Mouse (Mus musculus): ENCODE data around the gene Duox1.
"Not testable (repeated sequence)": the region's sequence is repeated elsewhere in the genome, so short reads cannot be mapped to it uniquely, and the experiment has no call there.

The Duox1 gene

DNA sequence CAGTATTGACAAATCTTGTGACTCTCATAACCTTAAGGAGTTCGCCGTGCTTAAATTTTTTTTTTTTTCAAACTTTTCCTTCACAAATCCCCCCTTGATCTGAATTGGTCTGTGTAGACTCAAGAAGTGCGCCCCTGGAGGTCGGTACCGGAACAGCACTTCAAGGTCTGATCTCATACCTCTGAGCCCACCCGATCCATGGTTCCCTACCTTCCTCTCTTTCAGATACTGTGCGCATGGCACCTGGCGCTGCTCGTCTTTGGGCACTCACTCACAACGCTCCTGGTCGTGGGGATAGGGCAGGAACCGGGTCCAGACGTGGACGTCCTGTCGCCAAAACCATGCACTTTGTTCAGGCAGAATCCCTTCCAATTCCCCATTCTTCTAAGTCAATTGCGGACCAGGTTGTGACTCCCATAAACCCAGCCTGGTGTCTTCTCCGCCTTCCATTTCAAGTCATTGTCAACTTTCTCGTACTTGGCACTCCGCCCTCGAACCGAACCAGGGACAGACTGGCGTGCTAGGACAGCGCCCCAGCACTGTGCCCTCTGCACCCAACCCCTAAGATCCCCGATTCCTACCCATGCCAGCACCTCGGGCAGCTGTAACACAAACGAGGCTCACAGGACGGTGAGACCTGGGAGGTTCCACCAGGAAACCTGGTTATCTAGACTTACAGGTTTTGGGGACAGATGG is 2.6 kb upstream of the Duox1 start:
- DNase-seq = peak; percentile 69 to 74

DNA sequence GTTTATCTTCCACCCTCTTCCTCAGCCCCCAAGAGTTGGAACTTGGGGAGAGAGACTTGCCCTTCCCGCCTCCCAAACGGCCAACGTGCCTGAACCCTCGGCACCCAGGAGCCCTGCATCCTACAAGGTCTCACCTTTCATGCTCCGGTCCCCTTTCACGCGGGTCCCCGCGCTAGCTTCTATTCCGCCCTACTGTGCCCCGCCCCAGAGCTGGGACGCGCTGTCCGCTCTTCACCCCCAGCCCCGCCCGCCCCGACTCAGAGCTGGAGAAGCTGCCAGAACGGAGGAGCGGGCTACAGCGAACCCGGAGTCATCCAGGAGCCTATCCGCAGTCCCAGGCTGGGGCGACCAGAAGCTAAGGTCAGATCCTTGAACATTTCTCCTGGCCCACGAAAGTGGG is 1.9 kb upstream of the Duox1 start, which contains the start of gene Duoxa1:
Gene Duoxa1 (minus strand): TSS at position 195 of the 400 bp plus-strand sequence.
- no peak for DNase-seq

GRCm38 (mm10) chr2:122317384-122317783 is 1.9 kb downstream of the Duox1 start:
- no peak for DNase-seq

- DNase-seq = no peak
Observed at GRCm38 (mm10) chr2:122323960-122324359, 8.5 kb downstream of the Duox1 start.

DNA sequence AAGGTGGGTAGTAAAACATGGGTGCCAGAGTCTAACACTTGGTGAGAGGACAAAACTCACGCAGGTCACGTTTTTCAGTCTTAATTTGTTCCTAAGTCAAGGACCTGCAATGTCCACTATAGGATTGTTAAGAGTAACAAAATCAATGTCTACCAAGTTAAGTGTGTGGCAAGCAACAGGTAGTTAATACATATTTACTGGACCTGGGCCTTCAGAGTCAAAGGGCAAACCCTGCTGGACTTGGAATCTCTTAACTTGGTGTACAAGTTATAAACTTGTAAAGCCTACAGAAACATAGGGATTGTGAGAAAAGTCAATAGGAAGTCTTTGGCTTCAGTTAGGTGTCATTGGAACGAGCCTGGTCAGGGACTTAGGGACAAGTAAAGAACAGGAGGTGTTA is 9.1 kb downstream of the Duox1 start:
- DNase-seq = no peak

- DNase-seq = no peak
Observed at GRCm38 (mm10) chr2:122325361-122325760, 9.9 kb downstream of the Duox1 start.

- DNase-seq = no peak
Observed at GRCm38 (mm10) chr2:122327986-122328385, 12.5 kb downstream of the Duox1 start.

DNA sequence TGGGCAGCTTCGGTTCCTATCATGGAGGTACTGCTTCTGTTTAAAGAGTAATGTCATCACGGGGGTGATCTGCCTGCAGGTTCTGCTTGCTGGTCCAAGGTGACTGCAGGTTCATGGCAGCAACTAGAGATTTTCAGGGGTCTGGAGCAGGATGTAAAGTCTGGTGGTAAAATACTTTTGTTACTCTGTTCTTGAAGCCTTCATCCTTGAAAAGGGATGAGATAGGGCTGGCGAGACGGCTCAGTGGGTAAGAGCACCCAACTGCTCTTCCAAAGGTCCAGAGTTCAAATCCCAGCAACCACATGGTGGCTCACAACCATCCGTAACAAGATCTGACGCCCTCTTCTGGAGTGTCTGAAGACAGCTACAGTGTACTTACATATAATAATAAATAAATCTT is 14.8 kb downstream of the Duox1 start:
- not testable (repeated sequence) for DNase-seq

- no peak for DNase-seq
Observed at GRCm38 (mm10) chr2:122332222-122332621, 16.8 kb downstream of the Duox1 start.

DNA sequence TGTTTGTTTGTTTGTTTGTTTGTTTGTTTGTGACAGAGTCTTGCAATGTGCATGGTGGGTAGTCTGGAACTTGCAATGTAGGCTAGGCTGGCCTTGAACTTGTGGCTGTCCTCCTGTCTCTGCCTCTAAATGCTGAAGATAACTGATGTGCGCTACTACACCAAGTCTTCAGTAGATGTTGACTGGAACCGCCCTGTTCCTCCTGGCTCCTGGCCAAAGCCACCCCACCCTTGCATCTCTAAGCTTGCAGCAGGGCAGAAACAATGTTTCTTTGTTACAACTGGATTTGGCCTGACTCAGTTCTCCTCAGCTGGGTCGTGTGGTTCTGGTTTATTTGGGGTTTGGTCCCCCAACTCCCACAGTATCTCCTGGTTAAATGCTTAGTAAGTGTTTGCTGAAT is 18.7 kb downstream of the Duox1 start:
- DNase-seq = no peak

- DNase-seq = no peak
Observed at GRCm38 (mm10) chr2:122337291-122337690, 21.8 kb downstream of the Duox1 start.

- DNase-seq = peak; percentile 27 to 29
Observed at GRCm38 (mm10) chr2:122345106-122345893, 29.8 kb downstream of the Duox1 start.

GRCm38 (mm10) chr2:122346164-122346563 is 30.7 kb downstream of the Duox1 start:
- peak; percentile 17 to 31 for DNase-seq

DNA sequence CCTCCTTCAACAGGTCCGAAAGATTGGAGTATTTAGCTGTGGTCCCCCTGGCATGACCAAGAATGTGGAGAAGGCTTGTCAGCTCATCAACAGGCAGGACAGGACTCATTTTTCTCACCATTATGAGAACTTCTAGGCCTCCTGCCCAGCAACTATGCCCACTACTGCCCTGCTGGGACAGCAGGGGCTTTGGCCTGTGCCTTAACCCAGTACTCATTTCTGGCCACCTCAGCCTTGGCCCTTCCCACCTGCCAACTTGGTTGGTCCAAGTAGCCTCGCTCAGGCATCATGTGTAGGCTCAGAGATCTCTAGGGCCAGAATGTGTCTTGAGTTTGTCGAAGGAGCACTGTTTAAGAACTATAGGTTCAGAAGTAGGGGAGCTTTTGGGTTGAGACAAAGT is 31.8 kb downstream of the Duox1 start:
- peak in 1 of 2 experiments; percentile 23 for DNase-seq

DNA sequence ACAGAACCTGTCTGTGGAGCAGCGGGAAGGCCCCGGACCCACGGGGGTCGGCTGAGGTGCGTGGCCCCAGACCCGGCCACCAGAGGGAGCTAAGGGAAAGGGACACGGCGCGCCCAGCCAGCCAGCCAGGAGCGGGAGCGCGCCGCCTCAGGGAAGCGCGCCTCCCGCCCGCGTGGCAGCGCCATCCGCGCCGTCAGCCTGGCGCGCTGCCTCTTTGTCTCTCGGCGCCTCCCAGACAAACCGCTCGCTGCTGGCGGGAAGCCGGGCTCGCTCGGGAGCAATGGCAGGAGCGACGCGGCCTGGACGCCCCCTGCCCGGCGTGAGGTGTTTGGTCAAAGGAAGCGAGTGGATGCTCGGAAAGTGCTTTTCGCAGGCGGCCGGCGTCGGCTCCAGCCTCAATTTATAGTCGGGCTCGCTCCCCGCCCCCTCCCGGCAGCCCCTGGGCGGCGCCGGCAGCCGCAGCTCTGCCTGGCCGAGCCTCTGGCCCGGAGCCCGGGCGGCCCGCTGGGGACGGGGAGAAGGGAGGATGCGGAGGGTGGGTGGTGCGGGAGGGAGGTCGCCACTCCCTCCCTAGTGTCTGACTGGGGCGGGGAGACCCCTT is 33.2 kb downstream of the Duox1 start:
- DNase-seq = peak; percentile 91

DNA sequence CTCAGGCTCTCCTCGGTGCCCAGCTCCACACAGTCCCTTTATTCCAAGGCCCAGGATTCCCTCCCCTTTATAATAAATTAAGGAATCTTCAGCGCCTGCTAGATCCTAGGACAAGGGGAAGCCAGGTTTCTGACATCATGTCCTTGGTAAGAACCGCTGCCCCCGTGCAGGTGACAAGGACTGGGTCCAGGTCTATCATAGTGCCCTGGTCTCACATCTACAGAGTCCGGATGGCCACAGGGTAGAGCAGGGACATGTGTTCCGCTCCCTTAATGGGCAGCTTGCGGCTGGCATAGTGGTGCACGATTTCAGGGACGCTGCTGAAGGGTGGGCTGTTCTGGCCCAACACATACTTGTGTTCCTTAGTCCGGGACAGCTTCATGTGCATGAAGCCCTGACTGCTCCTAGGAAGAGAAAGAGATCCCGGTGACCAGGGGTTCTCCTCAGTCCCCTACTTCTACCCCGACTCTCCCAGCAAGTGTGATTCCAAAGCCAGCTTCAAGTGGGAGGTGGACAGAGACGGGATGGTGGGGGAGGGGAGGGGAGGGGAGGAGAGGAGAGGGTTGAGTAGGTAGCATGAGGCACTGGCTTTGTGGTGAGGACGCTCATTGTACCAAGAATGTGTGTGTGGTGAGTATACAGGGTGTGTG is 33.8 kb downstream of the Duox1 start:
- DNase-seq = peak; percentile 47 to 59

DNA sequence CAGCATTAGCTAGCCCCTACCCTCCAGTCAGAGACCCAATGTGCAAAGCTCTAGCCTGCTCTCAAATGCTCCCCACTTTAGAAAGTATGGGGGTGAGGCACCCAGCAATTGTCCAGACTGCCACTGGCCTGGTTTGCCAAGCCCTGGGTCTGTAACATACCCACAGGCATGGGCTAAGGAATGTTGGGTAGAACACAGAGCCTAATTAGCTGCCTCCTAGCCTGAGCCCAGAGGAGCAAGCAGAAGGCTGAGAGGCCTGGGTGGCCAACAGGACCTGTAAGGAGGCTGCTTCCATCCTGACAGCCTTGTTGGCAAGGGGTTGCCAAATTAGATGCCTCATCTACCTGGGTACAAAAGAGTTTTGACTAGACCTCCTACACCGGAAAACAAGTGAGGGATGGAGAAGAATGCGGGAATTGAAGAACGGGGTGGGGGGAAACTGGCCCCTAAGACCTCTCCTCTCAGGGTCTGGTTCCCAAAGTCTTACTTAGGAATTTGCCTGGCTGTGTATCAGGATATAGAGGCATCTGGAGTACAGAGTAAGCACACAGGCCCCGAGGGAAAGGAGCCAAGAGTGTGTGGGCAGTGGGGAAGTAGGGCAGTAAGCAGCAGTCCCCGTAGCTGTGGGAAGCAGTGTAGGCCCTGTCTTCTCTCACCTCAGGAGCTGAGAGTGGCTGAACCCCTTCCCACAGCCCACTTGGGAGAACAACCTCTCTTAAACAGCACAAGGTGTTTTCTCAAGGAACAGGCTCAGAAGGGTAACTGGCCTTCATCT is 35.9 kb downstream of the Duox1 start:
- peak; percentile 20 to 31 for DNase-seq

DNA sequence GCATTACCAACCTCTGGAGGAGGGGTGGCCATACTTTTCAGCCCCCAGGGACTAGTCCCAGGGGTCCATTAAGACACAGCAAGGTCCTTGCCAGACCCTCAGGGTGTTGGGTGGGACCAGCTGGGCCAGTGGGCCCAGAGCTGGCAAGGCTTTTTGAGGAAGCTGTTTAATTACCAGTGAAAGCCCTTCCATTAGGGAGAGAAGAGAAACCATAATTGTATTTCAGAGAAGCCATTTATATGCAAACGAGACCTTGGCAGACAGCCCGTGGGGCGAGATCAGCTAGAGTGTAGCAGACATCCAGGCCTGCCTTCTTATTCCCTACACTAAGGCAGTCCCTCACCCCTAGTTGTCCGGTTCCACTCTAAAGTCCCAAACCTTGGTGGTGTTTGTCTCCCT is 36.5 kb downstream of the Duox1 start:
- DNase-seq = peak; percentile 57 to 60

DNA sequence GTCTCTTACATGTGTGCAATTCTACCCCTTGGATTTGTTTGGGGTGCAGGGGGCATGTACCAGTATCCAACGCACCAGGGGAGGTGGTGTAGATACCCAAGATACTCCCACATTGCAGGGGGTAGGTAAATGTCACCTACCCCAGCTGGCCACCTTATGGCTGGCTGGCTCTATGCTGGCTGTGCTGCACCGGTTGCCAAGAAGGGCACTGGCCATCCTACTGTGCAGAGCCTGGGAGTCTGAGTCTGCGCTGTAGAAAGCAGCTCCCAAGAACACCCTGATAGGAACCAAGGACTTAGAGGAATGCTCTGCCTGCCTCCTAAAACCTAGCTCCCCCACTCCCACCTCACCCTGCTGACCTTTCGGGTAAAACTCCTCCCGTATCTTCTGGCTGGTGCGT is 37.5 kb downstream of the Duox1 start:
- peak; percentile 69 to 75 for DNase-seq

GRCm38 (mm10) chr2:122353765-122354164 is 38.3 kb downstream of the Duox1 start:
- peak; percentile 25 to 26 for DNase-seq

- peak; percentile 76 to 80 for DNase-seq
Observed at GRCm38 (mm10) chr2:122354191-122354929, 38.9 kb downstream of the Duox1 start.

DNA sequence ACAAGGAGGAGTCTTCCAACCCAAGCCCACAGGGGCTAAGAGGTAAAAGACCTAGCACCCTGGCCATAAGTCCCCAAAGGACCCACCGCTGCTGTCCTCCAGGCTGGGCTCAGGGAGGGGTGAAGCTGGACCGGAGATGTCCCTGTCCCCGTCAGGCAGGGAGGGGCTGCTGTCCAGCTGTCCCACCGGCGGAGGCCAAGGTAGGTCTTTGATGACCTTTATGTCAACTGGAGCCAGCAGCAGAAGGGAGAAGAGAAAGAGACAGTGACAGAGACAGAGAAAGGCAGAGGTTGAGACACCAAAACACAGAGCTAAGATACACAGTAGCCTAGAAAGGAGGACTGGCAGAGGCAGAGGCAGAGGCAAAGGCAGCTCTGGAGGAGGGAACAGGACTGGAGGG is 39.9 kb downstream of the Duox1 start:
- DNase-seq = peak; percentile 24
